15 mouse cellular contexts compared by ENCODE assay signal in genomic region chr19:60015614-60016300, GRCm38 (mm10).
DNase-seq lines count a peak whose midpoint lies in the region; ATAC-seq lines count a peak whose summit lies in the region.
"Had no signal": no experiment of that assay in that cellular context is flagged by ENCODE, and none has a peak within 500 bp of the region (broad histone marks: within the 10 kb centered on the region; RNA-seq: fewer than 3 reads in every experiment).

No protein-coding gene starts in this region.

- H3K4me2 ChIP-seq in forebrain, embryonic 16.5 days (ENCODE audit: low read length): peak overlapping the region; percentile 35
- peak overlapping the region; percentile 47 for H3K4me2 ChIP-seq in limb, embryonic 12.5 days
- H3K4me2 ChIP-seq: neural tube, embryonic 12.5 days had no signal

- H3K9me3 ChIP-seq in forebrain, embryonic 16.5 days (ENCODE audit: control insufficient read depth, low read length): no peaks in the 10 kb centered on the region
- no peaks in the 10 kb centered on the region for H3K9me3 ChIP-seq in limb, embryonic 12.5 days
- H3K9me3 ChIP-seq: neural tube, embryonic 12.5 days had no signal

- WGBS in forebrain, embryonic 16.5 days: 2% methylated on average over 12 of the region's 12 CpGs
- WGBS in limb, embryonic 12.5 days: 10% methylated on average over 12 of the region's 12 CpGs

- no peaks in the 10 kb centered on the region for H3K36me3 ChIP-seq in forebrain, embryonic 16.5 days (ENCODE audit: control insufficient read depth, insufficient read depth)
- H3K36me3 ChIP-seq in limb, embryonic 12.5 days: no peaks in the 10 kb centered on the region
- H3K36me3 ChIP-seq: neural tube, embryonic 12.5 days had no signal

- no peaks in the 10 kb centered on the region for H3K27me3 ChIP-seq in forebrain, embryonic 16.5 days (replicated peaks; ENCODE audit: control insufficient read depth, insufficient read depth, low read length)
- H3K27me3 ChIP-seq in limb, embryonic 12.5 days: no peaks in the 10 kb centered on the region
- H3K27me3 ChIP-seq: neural tube, embryonic 12.5 days had no signal

- no peak overlapping the region for H3K27ac ChIP-seq in forebrain, embryonic 16.5 days (ENCODE audit: low read length)
- no peak overlapping the region for H3K27ac ChIP-seq in limb, embryonic 12.5 days
- H3K27ac ChIP-seq: left cerebral cortex, adult 2 months; neural tube, embryonic 12.5 days had no signal

- peak; percentile 38; the same call in 1 of the 2 replicates for ATAC-seq in forebrain, embryonic 16.5 days
- peak; percentile 80; the same call in 1 of the 2 replicates for ATAC-seq in limb, embryonic 12.5 days (ENCODE audit: insufficient number of reproducible peaks, insufficient read depth, low FRiP score, low TSS enrichment, low read depth)
- ATAC-seq: activated CD4-positive, CD25-positive, alpha-beta regulatory T cell, adult 4 months had no signal

- DNase-seq in urinary bladder, postnatal 14 days (ENCODE audit: low spot score): peak; percentile 4
- DNase-seq in urinary bladder, postnatal 4 days (ENCODE audit: low spot score in 2 of 2): no peak
- no peak for DNase-seq in layer of hippocampus, postnatal 36 days
- DNase-seq in gastrocnemius, adult 18-20 months (ENCODE audit: low spot score): no peak
- DNase-seq in cerebellum, adult 9-10 months: no peak
- DNase-seq in adipocyte (ENCODE audit: low spot score): no peak
- DNase-seq: B cell, adult 2 months; cerebellum, postnatal 36 days; kidney, postnatal 10 days; right cerebral cortex, postnatal 14 days had no signal

- no peak overlapping the region for H3K9ac ChIP-seq in forebrain, embryonic 16.5 days (replicated peaks; ENCODE audit: low read depth, low read length)
- no peak overlapping the region for H3K9ac ChIP-seq in limb, embryonic 12.5 days (replicated peaks)
- H3K9ac ChIP-seq: neural tube, embryonic 12.5 days had no signal

- peaks cover 15% of the 10 kb centered on the region for H3K4me1 ChIP-seq in forebrain, embryonic 16.5 days (replicated peaks; ENCODE audit: control insufficient read depth, insufficient read depth, low read length)
- H3K4me1 ChIP-seq in limb, embryonic 12.5 days (replicated peaks): peaks cover 31% of the 10 kb centered on the region
- H3K4me1 ChIP-seq: neural tube, embryonic 12.5 days had no signal

- no peak overlapping the region for H3K4me3 ChIP-seq in forebrain, embryonic 16.5 days (replicated peaks; ENCODE audit: low read length)
- H3K4me3 ChIP-seq in limb, embryonic 12.5 days (replicated peaks): no peak overlapping the region; the same call in 1 of the 2 replicates
- H3K4me3 ChIP-seq: left cerebral cortex, adult 2 months; neural tube, embryonic 12.5 days had no signal
